Mouse (Mus musculus) lung, postnatal 0 days (tissue): ENCODE measurements at regions not wholly inside any gene's neighbourhood (a gene's known extent, or its start where the extent isn't known, plus 50 kb on each side); places are given as distances from the start of the nearest gene placed in this dataset.

Source experiments
- CTCF ChIP-seq: IDR thresholded peaks from 2 replicates; pipeline ENCODE4 v1.5.1; 2016; ENCODE audit warnings: antibody characterized with exemption, mild to moderate bottlenecking
- EP300 ChIP-seq: IDR thresholded peaks from 2 replicates; pipeline ENCODE4 v1.6.1; 2016; ENCODE audit warnings: antibody characterized with exemption, mild to moderate bottlenecking, control low read depth

GRCm38 (mm10) chr1:34678734-34679068, 99.2 kb downstream of the Amer3 start:
- TF ChIP-seq CTCF: no peak
- no peak for TF ChIP-seq EP300
